Mouse (Mus musculus) erythroblast, embryonic 14.5 days (primary cell): ENCODE results near the gene Stub1.

Experiments used
- GATA1 ChIP-seq: IDR thresholded peaks from 2 replicates; pipeline ENCODE4 v1.6.1; 2012; ENCODE audit warnings: low read length, inconsistent platforms, mixed read lengths
- TAL1 ChIP-seq: IDR thresholded peaks from 3 replicates; pipeline ENCODE4 v1.6.1; 2012; ENCODE audit warnings: low read length, inconsistent platforms, mixed read lengths

DNA sequence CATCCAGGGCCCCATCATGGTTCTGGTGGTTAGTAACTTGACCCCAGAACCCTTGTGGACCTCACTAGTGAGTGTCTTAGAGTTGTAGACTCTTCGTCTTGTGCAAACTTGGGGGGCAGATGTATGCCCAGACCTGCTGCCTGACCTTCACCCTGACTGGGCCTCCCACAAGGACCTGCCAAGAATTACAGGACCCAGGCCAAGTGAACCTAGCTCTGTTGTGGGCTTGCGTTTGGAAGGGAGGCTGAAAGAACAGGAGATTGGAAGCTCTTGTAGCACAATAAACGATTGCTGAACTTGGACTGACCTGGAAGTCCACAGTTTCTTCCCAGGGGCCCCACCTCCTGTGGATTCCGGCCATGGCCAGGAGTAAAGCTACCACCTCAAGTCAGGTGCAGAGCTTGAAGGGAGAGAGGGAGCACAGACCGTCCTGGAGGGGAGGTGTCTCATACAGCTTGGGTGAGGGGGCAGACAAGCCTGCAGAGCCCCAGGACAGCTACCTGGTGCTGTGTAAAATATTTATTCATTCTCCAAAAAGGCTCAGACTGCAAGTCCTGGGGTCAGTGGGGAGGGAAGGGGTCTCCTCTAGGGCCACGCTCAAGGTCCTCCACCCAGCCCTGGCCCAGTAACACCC lies 874 bp upstream of the Stub1 start:
- TF ChIP-seq GATA1 (no peak), TAL1 (no peak)
